Mouse (Mus musculus): Measurements from ENCODE around the gene Phf7. TPM values are rescaled to one million over a fixed set of nuclear protein-coding genes. Genes with fewer than 3 reads are reported as not detected.

Gene Phf7
- polyA plus RNA-seq, 1 experiment = 2.3 TPM

- no peak for TF ChIP-seq POLR2A (IDR thresholded peaks at IDR 0.05; ENCODE audit: low read depth, low read length)
- no peak for TF ChIP-seq CTCF (IDR thresholded peaks at IDR 0.05; ENCODE audit: extremely low read depth, insufficient read length, insufficient replicate concordance, low read depth, low read length)
- H3K4me1 ChIP-seq (ENCODE audit: control insufficient read depth, insufficient read depth, insufficient read length, low read length) = no peaks in the 10 kb centered on the region
- WGBS = 91% methylated on average over 9 of the region's 9 CpGs
- no peak overlapping the region for H3K27ac ChIP-seq (ENCODE audit: insufficient read depth, low read depth, low read length)
- no peaks in the 10 kb centered on the region for H3K27me3 ChIP-seq (ENCODE audit: control insufficient read depth, insufficient read depth, low read length)
- no peak overlapping the region for H3K4me3 ChIP-seq (ENCODE audit: low read depth, low read length)
- H3K36me3 ChIP-seq (ENCODE audit: control insufficient read depth, insufficient read depth, low read length) = peaks cover 43% of the 10 kb centered on the region
Measured at GRCm38 (mm10) chr14:31260932-31261331, 9.8 kb upstream of the Phf7 start.

GRCm38 (mm10) chr14:31260374-31260773 is 9.3 kb upstream of the Phf7 start:
- Histone ChIP-seq H3K4me1 (ENCODE audit: control insufficient read depth, insufficient read depth, insufficient read length, low read length) (no peaks in the 10 kb centered on the region), H3K27me3 (ENCODE audit: control insufficient read depth, insufficient read depth, low read length) (no peaks in the 10 kb centered on the region), H3K36me3 (ENCODE audit: control insufficient read depth, insufficient read depth, low read length) (peaks cover 48% of the 10 kb centered on the region), H3K4me3 (ENCODE audit: low read depth, low read length) (no peak overlapping the region), H3K27ac (ENCODE audit: insufficient read depth, low read depth, low read length) (no peak overlapping the region)
- TF ChIP-seq POLR2A (IDR thresholded peaks at IDR 0.05; ENCODE audit: low read depth, low read length) (no peak), CTCF (IDR thresholded peaks at IDR 0.05; ENCODE audit: extremely low read depth, insufficient read length, insufficient replicate concordance, low read depth, low read length) (no peak)
- WGBS = 85% methylated on average over 4 of the region's 4 CpGs

GRCm38 (mm10) chr14:31258476-31259050 is 7.4 kb upstream of the Phf7 start:
- H3K27ac ChIP-seq (ENCODE audit: insufficient read depth, low read depth, low read length) = no peak overlapping the region
- no peaks in the 10 kb centered on the region for H3K4me1 ChIP-seq (ENCODE audit: control insufficient read depth, insufficient read depth, insufficient read length, low read length)
- TF ChIP-seq CTCF (IDR thresholded peaks at IDR 0.05; ENCODE audit: extremely low read depth, insufficient read length, insufficient replicate concordance, low read depth, low read length) (no peak), POLR2A (IDR thresholded peaks at IDR 0.05; ENCODE audit: low read depth, low read length) (no peak)
- H3K36me3 ChIP-seq (ENCODE audit: control insufficient read depth, insufficient read depth, low read length) = peaks cover 63% of the 10 kb centered on the region
- H3K4me3 ChIP-seq (ENCODE audit: low read depth, low read length) = no peak overlapping the region
- WGBS = 92% methylated on average over 14 of the region's 14 CpGs
- no peaks in the 10 kb centered on the region for H3K27me3 ChIP-seq (ENCODE audit: control insufficient read depth, insufficient read depth, low read length)

GRCm38 (mm10) chr14:31252091-31252490 is 974 bp upstream of the Phf7 start:
- no peak for TF ChIP-seq CTCF (IDR thresholded peaks at IDR 0.05; ENCODE audit: extremely low read depth, insufficient read length, insufficient replicate concordance, low read depth, low read length)
- TF ChIP-seq POLR2A (IDR thresholded peaks at IDR 0.05; ENCODE audit: low read depth, low read length) = no peak
- Histone ChIP-seq H3K36me3 (ENCODE audit: control insufficient read depth, insufficient read depth, low read length) (peaks cover 31% of the 10 kb centered on the region), H3K27me3 (ENCODE audit: control insufficient read depth, insufficient read depth, low read length) (no peaks in the 10 kb centered on the region), H3K27ac (ENCODE audit: insufficient read depth, low read depth, low read length) (no peak overlapping the region), H3K4me1 (ENCODE audit: control insufficient read depth, insufficient read depth, insufficient read length, low read length) (no peaks in the 10 kb centered on the region; the same call in 1 of the 2 replicates), H3K4me3 (ENCODE audit: low read depth, low read length) (peak overlapping the region; percentile 78)
- WGBS = 79% methylated on average over 5 of the region's 5 CpGs

GRCm38 (mm10) chr14:31251626-31252025 is 509 bp upstream of the Phf7 start:
- peaks cover 27% of the 10 kb centered on the region for H3K36me3 ChIP-seq (ENCODE audit: control insufficient read depth, insufficient read depth, low read length)
- H3K27me3 ChIP-seq (ENCODE audit: control insufficient read depth, insufficient read depth, low read length) = no peaks in the 10 kb centered on the region
- H3K27ac ChIP-seq (ENCODE audit: insufficient read depth, low read depth, low read length) = no peak overlapping the region
- no peaks in the 10 kb centered on the region; the same call in 1 of the 2 replicates for H3K4me1 ChIP-seq (ENCODE audit: control insufficient read depth, insufficient read depth, insufficient read length, low read length)
- peak overlapping the region; percentile 78 for H3K4me3 ChIP-seq (ENCODE audit: low read depth, low read length)
- no peak for TF ChIP-seq POLR2A (IDR thresholded peaks at IDR 0.05; ENCODE audit: low read depth, low read length)
- TF ChIP-seq CTCF (IDR thresholded peaks at IDR 0.05; ENCODE audit: extremely low read depth, insufficient read length, insufficient replicate concordance, low read depth, low read length) = no peak
- 2% methylated on average over 18 of the region's 18 CpGs for WGBS

GRCm38 (mm10) chr14:31250222-31251083 is 664 bp downstream of the Phf7 start:
- Histone ChIP-seq H3K4me3 (ENCODE audit: low read depth, low read length) (peak overlapping the region; percentile 78), H3K36me3 (ENCODE audit: control insufficient read depth, insufficient read depth, low read length) (peaks cover 16% of the 10 kb centered on the region), H3K27me3 (ENCODE audit: control insufficient read depth, insufficient read depth, low read length) (no peaks in the 10 kb centered on the region), H3K4me1 (ENCODE audit: control insufficient read depth, insufficient read depth, insufficient read length, low read length) (no peaks in the 10 kb centered on the region; the same call in 1 of the 2 replicates), H3K27ac (ENCODE audit: insufficient read depth, low read depth, low read length) (peak overlapping the region; percentile 82)
- WGBS = 13% methylated on average over 38 of the region's 38 CpGs
- TF ChIP-seq CTCF (IDR thresholded peaks at IDR 0.05; ENCODE audit: extremely low read depth, insufficient read length, insufficient replicate concordance, low read depth, low read length) (no peak), POLR2A (IDR thresholded peaks at IDR 0.05; ENCODE audit: low read depth, low read length) (no peak)

GRCm38 (mm10) chr14:31248396-31248795 is 2.7 kb downstream of the Phf7 start:
- no peak overlapping the region for H3K4me3 ChIP-seq (ENCODE audit: low read depth, low read length)
- no peaks in the 10 kb centered on the region; the same call in 1 of the 2 replicates for H3K36me3 ChIP-seq (ENCODE audit: control insufficient read depth, insufficient read depth, low read length)
- no peak overlapping the region for H3K27ac ChIP-seq (ENCODE audit: insufficient read depth, low read depth, low read length)
- WGBS = 41% methylated on average over 6 of the region's 6 CpGs
- TF ChIP-seq CTCF (IDR thresholded peaks at IDR 0.05; ENCODE audit: extremely low read depth, insufficient read length, insufficient replicate concordance, low read depth, low read length) (no peak), POLR2A (IDR thresholded peaks at IDR 0.05; ENCODE audit: low read depth, low read length) (no peak)
- H3K27me3 ChIP-seq (ENCODE audit: control insufficient read depth, insufficient read depth, low read length) = no peaks in the 10 kb centered on the region
- no peaks in the 10 kb centered on the region; the same call in 1 of the 2 replicates for H3K4me1 ChIP-seq (ENCODE audit: control insufficient read depth, insufficient read depth, insufficient read length, low read length)
